Mouse (Mus musculus) liver, embryonic 16.5 days (tissue): ENCODE results near the gene Sec23a. TPM values are rescaled to one million over a fixed set of nuclear protein-coding genes. Genes with fewer than 3 reads are reported as not detected.

Source experiments
- ATAC-seq: fragments of 200-750 bp; cut with Nextera tagmentation; 2 replicates; pipeline ENCODE4 v1.8.0; 2017; ENCODE audit warnings: low read depth, mild to moderate bottlenecking, moderate number of reproducible peaks, moderate library complexity
- H3K27ac ChIP-seq: fragments of 300-500 bp; sonication (generic); 2 replicates; pipeline ENCODE4 v1.5.1; 2014; ENCODE audit warnings: mild to moderate bottlenecking, low read length
- H3K27me3 ChIP-seq: fragments of 300-500 bp; sonication (generic); 2 replicates; pipeline ENCODE4 v1.6.1; 2014; ENCODE audit warnings: low read depth, low read length, mixed read lengths; ENCODE audit not compliant: control insufficient read depth, insufficient read depth
- H3K36me3 ChIP-seq: fragments of 300-500 bp; sonication (generic); 2 replicates; pipeline ENCODE4 v1.6.1; 2014; ENCODE audit warnings: mild to moderate bottlenecking; ENCODE audit not compliant: control insufficient read depth, insufficient read depth
- H3K4me1 ChIP-seq: fragments of 300-500 bp; sonication (generic); 2 replicates; pipeline ENCODE4 v1.6.1; 2014; ENCODE audit warnings: low read depth, low read length, mixed read lengths; ENCODE audit not compliant: control insufficient read depth
- H3K4me2 ChIP-seq: fragments of 300-500 bp; sonication (generic); 2 replicates; pipeline ENCODE4 v1.6.1; 2014; ENCODE audit warnings: low read depth, low read length, mixed read lengths
- H3K4me3 ChIP-seq: fragments of 300-500 bp; sonication (generic); 2 replicates; pipeline ENCODE4 v1.5.1; 2014; ENCODE audit warnings: low read depth, mild to moderate bottlenecking, low read length
- H3K9ac ChIP-seq: fragments of 300-500 bp; sonication (generic); 2 replicates; pipeline ENCODE4 v1.6.1; 2014; ENCODE audit warnings: low read depth, low read length
- H3K9me3 ChIP-seq: fragments of 300-500 bp; sonication (generic); replicated peaks from 2 replicates; pipeline ENCODE4 v1.6.1; 2016; ENCODE audit warnings: low read length; ENCODE audit not compliant: control insufficient read depth
- WGBS: fragments of 180-500 bp; shearing (Covaris S2); extraction: QIAGEN DNeasy Blood & Tissue Kit; methylation state at CpG from one replicate; pipeline ENCODE4 v1.1.7; 2014; ENCODE audit not compliant: insufficient replicate concordance; 5-methylcytosine and 5-hydroxymethylcytosine counted together
- polyA plus RNA-seq: library from polyadenylated mRNA; unstranded; fragments of >200 nt; fragmentation: Nextera tagmentation; extraction: Ambion mirVana; gene quantifications from 2 replicates; pipeline ENCODE4 v1.2.1, GENCODE M21; 2015

The Sec23a gene
- polyA plus RNA-seq, 1 experiment from 2014 or later, result 28.6 TPM

GRCm38 (mm10) chr12:59052470-59052869, 40.7 kb upstream of the Sec23a start:
- no peak for ATAC-seq
- Histone ChIP-seq H3K4me1 (peaks cover 18% of the 10 kb centered on the region), H3K4me3 (no peak overlapping the region), H3K36me3 (peaks cover 5% of the 10 kb centered on the region; the same call in 1 of the 2 replicates), H3K27me3 (no peaks in the 10 kb centered on the region), H3K4me2 (no peak overlapping the region), H3K9ac (no peak overlapping the region), H3K9me3 (no peaks in the 10 kb centered on the region), H3K27ac (no peak overlapping the region)
- WGBS, result 38% methylated on average over 3 of the region's 3 CpGs

- no peak overlapping the region for H3K4me3 ChIP-seq
- H3K4me2 ChIP-seq, result no peak overlapping the region
- ATAC-seq, result peak; percentile 41
- no peaks in the 10 kb centered on the region for H3K9me3 ChIP-seq
- H3K27me3 ChIP-seq, result no peaks in the 10 kb centered on the region
- H3K9ac ChIP-seq, result no peak overlapping the region
- H3K4me1 ChIP-seq, result peaks cover 9% of the 10 kb centered on the region
- 15% methylated on average over 7 of the region's 7 CpGs for WGBS
- peaks cover 13% of the 10 kb centered on the region for H3K36me3 ChIP-seq
- H3K27ac ChIP-seq, result peak overlapping the region; percentile 83; the same call in 1 of the 2 replicates
These were observed 29.0 kb upstream of the Sec23a start for GRCm38 (mm10) chr12:59040851-59041250.

GRCm38 (mm10) chr12:59039971-59040844, 28.4 kb upstream of the Sec23a start:
- 3% methylated on average over 23 of the region's 23 CpGs for WGBS
- Histone ChIP-seq H3K4me1 (peaks cover 9% of the 10 kb centered on the region), H3K27ac (peak overlapping the region; percentile 83), H3K36me3 (peaks cover 13% of the 10 kb centered on the region), H3K27me3 (no peaks in the 10 kb centered on the region), H3K4me2 (peak overlapping the region; percentile 49), H3K9ac (no peak overlapping the region), H3K4me3 (peak overlapping the region; percentile 14), H3K9me3 (no peaks in the 10 kb centered on the region)
- peak; percentile 85 for ATAC-seq

- H3K4me3 ChIP-seq, result no peak overlapping the region
- no peaks in the 10 kb centered on the region for H3K27me3 ChIP-seq
- H3K27ac ChIP-seq, result no peak overlapping the region
- H3K4me1 ChIP-seq, result peaks cover 9% of the 10 kb centered on the region
- H3K9ac ChIP-seq, result no peak overlapping the region
- H3K9me3 ChIP-seq, result no peaks in the 10 kb centered on the region
- peak overlapping the region; percentile 49 for H3K4me2 ChIP-seq
- H3K36me3 ChIP-seq, result peaks cover 13% of the 10 kb centered on the region
- ATAC-seq, result no peak
- 62% methylated on average over 10 of the region's 10 CpGs for WGBS
These were observed 27.5 kb upstream of the Sec23a start for GRCm38 (mm10) chr12:59039162-59039970.

GRCm38 (mm10) chr12:59032101-59032500, 20.3 kb upstream of the Sec23a start:
- no peaks in the 10 kb centered on the region for H3K9me3 ChIP-seq
- H3K27me3 ChIP-seq, result no peaks in the 10 kb centered on the region
- H3K4me2 ChIP-seq, result no peak overlapping the region
- H3K27ac ChIP-seq, result no peak overlapping the region
- 0 out of 2 replicates have a peak, but pooled peaks have one; percentile 32 for ATAC-seq
- H3K36me3 ChIP-seq, result peaks cover 4% of the 10 kb centered on the region
- no peak overlapping the region for H3K4me3 ChIP-seq
- 47% methylated on average over 5 of the region's 5 CpGs for whole genome bisulfite sequencing
- H3K9ac ChIP-seq, result no peak overlapping the region
- H3K4me1 ChIP-seq, result no peaks in the 10 kb centered on the region

DNA sequence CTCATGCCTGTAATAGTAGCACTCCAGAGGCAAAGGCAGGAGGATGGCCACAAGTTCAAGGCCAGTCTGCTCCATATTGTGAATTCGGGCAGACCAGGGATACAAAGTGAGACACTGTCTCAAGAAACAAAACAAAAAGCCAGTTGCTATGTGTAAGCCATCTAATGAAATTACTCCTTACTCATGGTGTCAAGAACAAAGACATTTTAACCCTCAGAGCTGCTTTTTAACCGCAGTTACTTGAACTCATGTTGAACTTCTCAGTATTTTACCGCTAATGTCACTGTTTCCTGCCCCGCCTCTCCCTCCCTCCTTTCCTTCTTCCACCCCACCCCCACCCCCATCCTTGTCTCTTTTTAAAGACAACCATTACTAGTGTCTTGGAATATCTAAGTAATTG, 9.5 kb upstream of the Sec23a start:
- no peak overlapping the region for H3K4me3 ChIP-seq
- no peak overlapping the region for H3K4me2 ChIP-seq
- H3K27me3 ChIP-seq, result no peaks in the 10 kb centered on the region
- H3K36me3 ChIP-seq, result peaks cover 15% of the 10 kb centered on the region
- no peaks in the 10 kb centered on the region for H3K4me1 ChIP-seq
- no peak overlapping the region for H3K27ac ChIP-seq
- no peak overlapping the region for H3K9ac ChIP-seq
- H3K9me3 ChIP-seq, result no peaks in the 10 kb centered on the region
- ATAC-seq, result no peak
- WGBS, result 70% methylated on average over 4 of the region's 4 CpGs

- no peak overlapping the region for H3K9ac ChIP-seq
- no peaks in the 10 kb centered on the region for H3K9me3 ChIP-seq
- H3K27ac ChIP-seq, result no peak overlapping the region
- no peak overlapping the region for H3K4me2 ChIP-seq
- no peaks in the 10 kb centered on the region for H3K27me3 ChIP-seq
- peaks cover 15% of the 10 kb centered on the region for H3K36me3 ChIP-seq
- WGBS, result 83% methylated on average over 2 of the region's 2 CpGs
- peaks cover under 1% of the 10 kb centered on the region for H3K4me1 ChIP-seq
- no peak overlapping the region for H3K4me3 ChIP-seq
- ATAC-seq, result no peak
These were observed 8.1 kb upstream of the Sec23a start for GRCm38 (mm10) chr12:59019891-59020290.

DNA sequence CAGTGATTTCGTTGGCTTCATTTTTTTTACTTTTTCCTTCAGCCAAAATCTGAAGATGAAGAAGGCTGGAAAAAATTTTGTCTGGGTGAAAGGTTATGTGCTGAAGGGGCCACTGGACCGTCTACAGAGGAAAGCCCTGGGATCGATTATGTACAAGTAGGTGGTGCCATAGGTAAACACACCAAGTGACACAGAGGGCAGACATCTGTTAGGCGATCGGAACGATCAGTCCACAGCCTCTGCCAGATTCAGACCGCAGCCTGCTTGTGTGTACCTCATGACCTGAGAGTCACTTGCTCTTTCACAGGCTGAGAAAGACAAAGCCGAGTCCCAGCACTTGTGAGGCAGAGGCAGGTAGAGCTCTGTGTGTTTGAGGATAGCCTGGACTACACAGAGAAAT, 6.2 kb upstream of the Sec23a start:
- Histone ChIP-seq H3K4me2 (no peak overlapping the region), H3K4me3 (no peak overlapping the region), H3K4me1 (peaks cover 8% of the 10 kb centered on the region), H3K27me3 (no peaks in the 10 kb centered on the region), H3K9ac (no peak overlapping the region), H3K36me3 (peaks cover 12% of the 10 kb centered on the region), H3K27ac (peak overlapping the region; percentile 48), H3K9me3 (no peaks in the 10 kb centered on the region)
- peak; percentile 50 for ATAC-seq
- 76% methylated on average over 8 of the region's 8 CpGs for WGBS
